Mouse (Mus musculus) CH12.LX (cell line): ENCODE data around the gene Smad1. TPM values are rescaled to one million over a fixed set of nuclear protein-coding genes. Genes with fewer than 3 reads are reported as not detected.

Experiments used
- DNase-seq: peaks from one replicate; pipeline ENCODE4 v3.0.0-alpha.2; 2013; ENCODE audit errors: extremely low read depth
- H3K27ac ChIP-seq: 2 replicates; pipeline ENCODE4 v1.5.1; 2012; ENCODE audit warnings: low read depth, mild to moderate bottlenecking, control low read depth, moderate library complexity; ENCODE audit not compliant: insufficient read depth
- H3K27me3 ChIP-seq: replicated peaks from 2 replicates; pipeline ENCODE3; 2012; ENCODE audit warnings: inconsistent platforms
- H3K36me3 ChIP-seq, 2 experiments: replicated peaks in 1 of 2; 2 replicates each; pipeline versions ENCODE3 to v1.6.1; 2012; ENCODE audit warnings: inconsistent platforms in 1 of 2, low read length in 1 of 2, mild to moderate bottlenecking in 1 of 2, mixed read lengths in 1 of 2, moderate library complexity in 1 of 2; ENCODE audit not compliant: control insufficient read depth in 1 of 2, insufficient read depth in 1 of 2
- H3K4me1 ChIP-seq, 2 experiments: 2 replicates each; pipeline ENCODE4 v1.6.1; 2012; ENCODE audit warnings: inconsistent platforms in 1 of 2, moderate library complexity in 1 of 2; ENCODE audit not compliant: insufficient read depth in 2 of 2, control insufficient read depth in 1 of 2
- H3K4me2 ChIP-seq: 2 replicates; pipeline ENCODE4 v1.6.1; 2012; ENCODE audit warnings: low read depth, mild to moderate bottlenecking, control low read depth; ENCODE audit not compliant: poor library complexity, insufficient read depth, severe bottlenecking
- H3K4me3 ChIP-seq, 3 experiments: fragments of 150-350 bp in 1 of 3; sonication (generic) in 1 of 3; replicated peaks in 1 of 3; 2 replicates each; pipeline versions ENCODE3 to v1.5.1; 2011 to 2012; ENCODE audit warnings: low read depth in 2 of 3, low read length in 2 of 3, mild to moderate bottlenecking in 2 of 3, moderate library complexity in 2 of 3, control low read depth in 1 of 3, improper control_type of control experiment in 1 of 3, inconsistent platforms in 1 of 3, mixed read lengths in 1 of 3; ENCODE audit not compliant: poor library complexity in 1 of 3
- H3K79me2 ChIP-seq: replicated peaks from 2 replicates; pipeline ENCODE4 v1.6.1; 2012; ENCODE audit warnings: mild to moderate bottlenecking, moderate library complexity; ENCODE audit not compliant: control insufficient read depth, poor library complexity, insufficient read depth, severe bottlenecking; ENCODE audit errors: extremely low read depth
- H3K9ac ChIP-seq: 2 replicates; pipeline ENCODE4 v1.6.1; 2012; ENCODE audit warnings: low read depth, mild to moderate bottlenecking, control low read depth, moderate library complexity; ENCODE audit not compliant: insufficient read depth
- H3K9me3 ChIP-seq: replicated peaks from 2 replicates; pipeline ENCODE3; 2012; ENCODE audit warnings: low read length, inconsistent platforms, mixed read lengths
- CTCF ChIP-seq, 2 experiments: IDR thresholded peaks in 1 of 2; conservative IDR thresholded peaks in 1 of 2; 2 replicates each; pipeline ENCODE4 v1.5.1; 2011 to 2012; ENCODE audit warnings: low read depth in 2 of 2, low read length in 2 of 2, improper control_type of control experiment in 1 of 2, inconsistent platforms in 1 of 2, mild to moderate bottlenecking in 1 of 2, moderate library complexity in 1 of 2
- ELF1 ChIP-seq: IDR thresholded peaks from 2 replicates; pipeline ENCODE4 v1.6.1; 2014; ENCODE audit warnings: low read depth, mild to moderate bottlenecking, inconsistent platforms, low read length, improper control_type of control experiment
- ETS1 ChIP-seq: conservative IDR thresholded peaks from 2 replicates; pipeline ENCODE4 v1.6.1; 2012; ENCODE audit warnings: low read depth, mild to moderate bottlenecking, inconsistent platforms, low read length, improper control_type of control experiment, moderate library complexity
- HCFC1 ChIP-seq: IDR thresholded peaks from 2 replicates; pipeline ENCODE4 v1.6.1; 2012; ENCODE audit warnings: low read depth, mild to moderate bottlenecking, inconsistent platforms, low read length, improper control_type of control experiment
- IRF4 ChIP-seq: IDR thresholded peaks from 2 replicates; pipeline ENCODE4 v1.6.1; 2014; ENCODE audit warnings: low read depth, mild to moderate bottlenecking, inconsistent platforms, low read length, improper control_type of control experiment
- JUN ChIP-seq: IDR thresholded peaks from 2 replicates; pipeline ENCODE4 v1.6.1; 2011; ENCODE audit warnings: low read depth, mild to moderate bottlenecking, low read length, improper control_type of control experiment, moderate library complexity; ENCODE audit not compliant: insufficient read depth
- JUND ChIP-seq: conservative IDR thresholded peaks from 2 replicates; pipeline ENCODE4 v1.6.1; 2011; ENCODE audit warnings: low read depth, low read length, improper control_type of control experiment
- MAFK ChIP-seq: IDR thresholded peaks from 2 replicates; pipeline ENCODE4 v1.6.1; 2011; ENCODE audit warnings: low read length, improper control_type of control experiment; ENCODE audit not compliant: insufficient replicate concordance
- MAZ ChIP-seq: IDR thresholded peaks from 2 replicates; pipeline ENCODE4 v1.6.1; 2012; ENCODE audit warnings: low read depth, mild to moderate bottlenecking, inconsistent platforms, low read length, improper control_type of control experiment, moderate library complexity
- MXI1 ChIP-seq: IDR thresholded peaks from 2 replicates; pipeline ENCODE4 v1.6.1; 2011; ENCODE audit warnings: mild to moderate bottlenecking, low read depth, low read length, improper control_type of control experiment
- NRF1 ChIP-seq: IDR thresholded peaks from 2 replicates; pipeline ENCODE4 v1.6.1; 2014; ENCODE audit warnings: low read depth, mild to moderate bottlenecking, inconsistent platforms, low read length, improper control_type of control experiment, moderate library complexity
- PAX5 ChIP-seq: IDR thresholded peaks from 2 replicates; pipeline ENCODE4 v1.6.1; 2012; ENCODE audit warnings: low read length, inconsistent platforms, mixed read lengths
- POLR2A ChIP-seq: IDR thresholded peaks from 2 replicates; pipeline ENCODE4 v1.6.1; 2011; ENCODE audit warnings: low read depth, mild to moderate bottlenecking, improper control_type of control experiment, low read length
- POLR2AphosphoS2 ChIP-seq: IDR thresholded peaks from 2 replicates; pipeline ENCODE4 v1.6.1; 2011; ENCODE audit warnings: low read depth, low read length, improper control_type of control experiment
- RAD21 ChIP-seq: IDR thresholded peaks from 2 replicates; pipeline ENCODE4 v1.6.1; 2011; ENCODE audit warnings: low read depth, mild to moderate bottlenecking, low read length, improper control_type of control experiment, moderate library complexity
- SIN3A ChIP-seq: IDR thresholded peaks from 2 replicates; pipeline ENCODE4 v1.6.1; 2012; ENCODE audit warnings: low read length, improper control_type of control experiment, inconsistent platforms
- TBP ChIP-seq: conservative IDR thresholded peaks from 2 replicates; pipeline ENCODE4 v1.6.1; 2011; ENCODE audit warnings: low read depth, low read length, improper control_type of control experiment
- UBTF ChIP-seq: IDR thresholded peaks from 2 replicates; pipeline ENCODE4 v1.6.1; 2012; ENCODE audit warnings: low read depth, mild to moderate bottlenecking, inconsistent platforms, low read length, improper control_type of control experiment, moderate library complexity
- ZKSCAN1 ChIP-seq: IDR thresholded peaks from 2 replicates; pipeline ENCODE4 v1.6.1; 2012; ENCODE audit warnings: low read depth, inconsistent platforms, low read length, improper control_type of control experiment, borderline replicate concordance
- ZMIZ1 ChIP-seq: IDR thresholded peaks from 2 replicates; pipeline ENCODE4 v1.6.1; 2012; ENCODE audit warnings: low read depth, mild to moderate bottlenecking, inconsistent platforms, low read length, improper control_type of control experiment
- ZNF384 ChIP-seq: IDR thresholded peaks from 2 replicates; pipeline ENCODE4 v1.6.1; 2012; ENCODE audit warnings: low read depth, low read length, improper control_type of control experiment, inconsistent platforms
- dilution Hi-C: fragments of 300-500 bp; cut with MboI; formaldehyde crosslinking; loops from 2 replicates; pipeline ENCODE4 v1.14.3; 2020; ENCODE audit warnings: low sequenced_read_pairs; ENCODE audit not compliant: extremely low pct_unique_long_range_greater_than_20kb, extremely low pct_ligation_motif_present
- in situ Hi-C: fragments of 300-500 bp; cut with MboI; formaldehyde crosslinking; loops from 3 replicates; pipeline ENCODE4 v1.14.3; 2019; ENCODE audit warnings: low sequenced_read_pairs, low pct_ligation_motif_present, low pct_unique_long_range_greater_than_20kb, mixed read lengths
- polyA plus RNA-seq: library from polyadenylated mRNA; unstranded; fragments of >175 nt; gene quantifications from 2 replicates; pipeline ENCODE4 v1.2.1, GENCODE M21; 2012; ENCODE audit warnings: low read depth; ENCODE audit not compliant: insufficient read length
- total RNA-seq, 2 experiments: library from RNA; depleted of rRNA; stranded (reverse); fragments of 300-350 nt in 1 of 2; fragments of >200 nt in 1 of 2; gene quantifications; 2 replicates each; pipeline ENCODE4 v1.2.3; 2012 to 2014

The Smad1 gene
- total and polyA plus RNA-seq, 3 experiments, result not detected

DNA sequence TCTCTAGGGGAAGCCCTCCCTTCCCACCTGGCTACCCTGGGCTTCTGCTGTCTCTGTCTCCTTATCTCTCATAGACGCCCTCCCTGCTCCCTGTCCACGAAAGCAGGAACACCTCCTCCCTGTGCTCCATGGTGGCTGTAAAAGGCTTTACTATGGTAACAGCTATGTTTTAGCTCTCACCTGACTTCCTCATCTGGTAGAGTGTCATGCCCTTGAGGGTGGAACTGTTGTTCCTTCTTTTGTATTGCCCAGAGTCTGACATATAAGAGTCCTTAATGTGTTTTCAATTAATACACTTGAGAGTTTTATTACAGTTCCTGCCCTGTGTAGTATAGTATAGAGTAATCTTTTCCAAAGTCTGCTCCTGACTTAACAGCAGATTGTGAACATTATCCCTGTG, 36.9 kb downstream of the Smad1 start:
- no peak for DNase-seq
- Histone ChIP-seq H3K4me3 (no peak overlapping the region), H3K9me3 (no peaks in the 10 kb centered on the region), H3K79me2 (no peaks in the 10 kb centered on the region), H3K27ac (no peak overlapping the region), H3K4me1 (peaks cover 3 to 18% of the 10 kb centered on the region in 2 experiments; a peak in 3 of 4 replicates), H3K9ac (no peak overlapping the region), H3K4me2 (no peak overlapping the region), H3K27me3 (no peaks in the 10 kb centered on the region), H3K36me3 (no peaks in the 10 kb centered on the region)
- TF ChIP-seq ZNF384 (no peak), UBTF (no peak), TBP (no peak), MXI1 (no peak), ZKSCAN1 (no peak), HCFC1 (no peak), PAX5 (no peak), MAZ (no peak), SIN3A (no peak), ELF1 (no peak), MAFK (no peak), ETS1 (no peak), RAD21 (no peak), CTCF (conservative IDR thresholded peaks at IDR 0.05 in 1 of 2, IDR thresholded peaks at IDR 0.05 in 1 of 2; ENCODE audit: low read depth in 2 of 2, low read length in 2 of 2) (no peak), IRF4 (no peak), JUND (no peak), POLR2A (no peak), POLR2AphosphoS2 (no peak), ZMIZ1 (no peak), NRF1 (no peak)
- dilution Hi-C loops (no loop called here), in situ Hi-C loops (no loop called here)

DNA sequence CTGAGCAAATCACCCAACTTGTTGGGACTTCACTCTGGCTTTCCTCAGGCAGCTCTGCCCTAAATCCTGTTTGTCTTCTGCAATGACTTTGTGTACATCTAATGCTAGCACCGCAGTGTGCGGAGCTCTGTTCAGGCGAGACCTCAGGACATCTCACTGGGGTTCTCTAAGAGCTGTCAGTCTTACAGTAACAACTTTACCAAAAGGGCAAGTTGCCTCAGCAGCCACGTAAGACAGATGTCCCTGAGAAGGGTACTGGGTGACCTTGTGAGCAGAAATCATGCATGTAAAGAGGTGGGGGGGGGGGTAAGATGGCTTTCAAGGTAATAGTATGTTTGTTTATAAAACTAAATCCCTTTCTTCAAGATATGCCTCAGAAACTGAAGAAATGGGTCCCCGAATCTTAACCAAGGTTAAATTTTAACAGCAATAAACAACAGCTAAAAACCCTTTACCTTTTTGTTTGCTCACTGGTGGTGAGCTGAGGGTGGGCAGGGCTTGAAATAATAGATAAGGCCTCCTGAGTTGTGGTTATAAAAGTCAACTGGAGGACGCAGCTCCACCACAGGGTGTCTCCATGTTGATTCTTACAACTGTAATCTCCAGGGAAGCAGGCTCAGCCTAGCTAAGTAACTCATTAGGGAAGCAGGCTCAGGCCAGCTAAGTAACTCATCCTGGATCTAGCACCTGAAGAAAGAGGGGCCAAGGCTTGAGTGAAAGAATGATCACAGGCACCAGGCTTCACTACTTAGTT, 38.4 kb downstream of the Smad1 start:
- H3K27me3 ChIP-seq, result no peaks in the 10 kb centered on the region
- dilution Hi-C loops, result no loop called here
- no peaks in the 10 kb centered on the region for H3K36me3 ChIP-seq
- TF ChIP-seq JUN, result no peak
- TF ChIP-seq, all 38 proteins: peak for 0
- no peaks in the 10 kb centered on the region for H3K79me2 ChIP-seq
- no peaks in the 10 kb centered on the region for H3K9me3 ChIP-seq
- H3K4me1 ChIP-seq, result peaks cover 0 to 10% of the 10 kb centered on the region in 2 experiments; a peak in 2 of 4 replicates
- H3K4me2 ChIP-seq, result no peak overlapping the region
- in situ Hi-C loops, result no loop called here
- no peak for DNase-seq
- H3K27ac ChIP-seq, result no peak overlapping the region
- no peak overlapping the region for H3K4me3 ChIP-seq
- H3K9ac ChIP-seq, result no peak overlapping the region
